Mouse (Mus musculus) layer of hippocampus, postnatal 14 days (tissue): ENCODE measurements at regions not wholly inside any gene's neighbourhood (a gene's known extent, or its start where the extent isn't known, plus 50 kb on each side); places are given as distances from the start of the nearest gene placed in this dataset.
A peak's percentile ranks its signal among the peaks of the same experiment; 100 is the strongest.

Source experiments
- DNase-seq, 2 experiments: peaks; one replicate each; pipeline ENCODE4 v3.0.0; 2021 to 2022; ENCODE audit warnings: low spot score in 2 of 2, mixed read lengths in 1 of 2

GRCm38 (mm10) chr11:64652811-64653210 lies 216.4 kb upstream of the F930015N05Rik start:
- DNase-seq, result no peak

GRCm38 (mm10) chr11:64655162-64655561 lies 218.7 kb upstream of the F930015N05Rik start:
- no peak for DNase-seq

- peak in 1 of 2 experiments; percentile 20 for DNase-seq
Observed at GRCm38 (mm10) chr11:64663166-64663565, 226.7 kb upstream of the F930015N05Rik start.

GRCm38 (mm10) chr11:64667010-64667409 lies 230.6 kb upstream of the F930015N05Rik start:
- DNase-seq, result no peak

- DNase-seq, result no peak
Observed at GRCm38 (mm10) chr11:64667521-64667920, 231.1 kb upstream of the F930015N05Rik start.

- DNase-seq, result no peak
Observed at GRCm38 (mm10) chr11:64671898-64672297, 235.4 kb upstream of the F930015N05Rik start.

- DNase-seq, result peak in 1 of 2 experiments; percentile 10
Observed at GRCm38 (mm10) chr11:64673546-64673945, 237.1 kb upstream of the F930015N05Rik start.

- no peak for DNase-seq
Observed at GRCm38 (mm10) chr11:64703776-64704175, 267.3 kb upstream of the F930015N05Rik start.

- no peak for DNase-seq
Observed at GRCm38 (mm10) chr11:64711801-64712200, 267.0 kb upstream of the Elac2 start.

- peak; percentile 9 to 55 for DNase-seq
Observed at GRCm38 (mm10) chr11:64715182-64715581, 263.7 kb upstream of the Elac2 start.

- DNase-seq, result peak; percentile 69 to 84
Observed at GRCm38 (mm10) chr11:64718316-64719085, 260.3 kb upstream of the Elac2 start.

GRCm38 (mm10) chr11:64726249-64726648 lies 252.6 kb upstream of the Elac2 start:
- DNase-seq, result no peak

GRCm38 (mm10) chr11:64727841-64728421 lies 250.9 kb upstream of the Elac2 start:
- DNase-seq, result no peak

GRCm38 (mm10) chr11:64738948-64739347 lies 239.9 kb upstream of the Elac2 start:
- no peak for DNase-seq

- DNase-seq, result no peak
Observed at GRCm38 (mm10) chr11:64743753-64744152, 235.1 kb upstream of the Elac2 start.

- no peak for DNase-seq
Observed at GRCm38 (mm10) chr11:64746146-64746545, 232.7 kb upstream of the Elac2 start.

- DNase-seq, result no peak
Observed at GRCm38 (mm10) chr11:64749976-64750375, 228.9 kb upstream of the Elac2 start.

- DNase-seq, result no peak
Observed at GRCm38 (mm10) chr11:64752299-64752698, 226.5 kb upstream of the Elac2 start.

GRCm38 (mm10) chr11:64752816-64753215 lies 226.0 kb upstream of the Elac2 start:
- peak in 1 of 2 experiments; percentile 14 for DNase-seq

- DNase-seq, result no peak
Observed at GRCm38 (mm10) chr11:64754076-64754475, 224.8 kb upstream of the Elac2 start.

GRCm38 (mm10) chr11:64755563-64755962 lies 223.3 kb upstream of the Elac2 start:
- DNase-seq, result no peak

- DNase-seq, result no peak
Observed at GRCm38 (mm10) chr11:64760626-64761025, 218.2 kb upstream of the Elac2 start.

GRCm38 (mm10) chr11:64762755-64763154 lies 216.1 kb upstream of the Elac2 start:
- DNase-seq, result no peak
